Mouse (Mus musculus): ENCODE results near the gene Dhdh.
"Not testable (repeated sequence)": the region's sequence is repeated elsewhere in the genome, so short reads cannot be mapped to it uniquely, and the experiment has no call there.

The Dhdh gene

GRCm38 (mm10) chr7:45488293-45489204 is at the start of gene Dhdh:
Dhdh (minus strand) TSS chr7:45488805.
- no peak for DNase-seq (ENCODE audit: low read depth)

GRCm38 (mm10) chr7:45537602-45538001 is 49.0 kb upstream of the Dhdh start:
- no peak for DNase-seq (ENCODE audit: low read depth)

DNA sequence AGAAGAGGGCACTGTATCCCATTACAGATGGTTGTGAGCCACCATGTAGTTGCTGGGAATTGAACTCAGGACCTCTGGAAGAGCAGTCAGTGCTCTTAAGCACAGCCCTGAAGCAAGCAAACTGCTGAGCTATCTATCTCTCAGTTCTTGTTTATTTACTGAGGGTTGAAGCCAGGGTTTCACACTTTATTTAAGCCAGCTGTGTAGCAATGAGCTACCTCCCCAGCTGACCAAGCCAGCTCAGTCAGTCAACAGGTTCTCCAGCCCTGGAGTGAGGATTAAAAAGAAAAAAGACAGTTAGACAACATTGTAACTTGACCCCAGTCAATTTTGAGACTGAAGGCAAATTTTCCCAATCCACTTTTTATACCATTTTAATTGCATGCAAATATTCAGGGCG is 47.1 kb upstream of the Dhdh start:
- DNase-seq (ENCODE audit: low read depth), result no peak

DNA sequence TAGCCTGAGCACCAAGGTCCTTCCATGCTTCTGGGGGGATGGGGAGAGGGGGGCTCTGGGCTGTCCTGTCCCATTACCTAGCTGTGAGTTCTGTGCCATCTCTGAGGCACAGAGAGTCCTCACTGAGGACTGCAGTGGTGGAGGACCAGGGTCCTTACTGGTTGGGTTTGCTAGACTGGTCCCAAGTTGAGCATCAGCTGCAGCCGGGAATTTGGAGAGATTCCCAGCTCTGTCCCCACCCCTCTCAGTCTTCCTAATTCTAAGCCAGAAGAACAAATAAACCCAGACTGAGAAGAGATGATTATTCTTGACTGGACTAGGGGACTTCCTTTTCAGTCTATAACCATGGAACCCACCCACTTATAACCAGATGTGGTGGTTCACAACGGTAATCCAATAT is 42.0 kb upstream of the Dhdh start:
- DNase-seq (ENCODE audit: low read depth), result no peak

DNA sequence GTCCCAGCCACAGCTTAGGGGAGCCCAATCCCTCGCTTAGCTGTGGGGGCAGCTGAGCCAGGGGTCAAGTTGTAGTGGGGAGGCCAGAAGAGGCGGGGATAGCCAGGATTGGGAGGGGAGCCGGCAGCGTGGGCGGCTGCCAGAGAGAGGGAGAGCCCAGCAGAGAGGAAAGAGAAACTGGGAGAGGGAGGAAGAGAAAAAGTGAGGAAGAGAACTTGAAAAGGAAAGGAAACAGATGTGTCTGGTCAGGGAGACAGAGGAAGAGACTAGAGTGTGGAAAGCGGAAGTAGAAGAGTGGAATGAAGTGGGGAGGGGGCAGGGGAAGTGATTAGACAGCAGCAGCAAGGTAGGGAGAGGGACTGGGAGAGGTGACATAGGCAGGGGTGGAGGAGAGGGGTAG is 40.9 kb upstream of the Dhdh start:
- peak; percentile 60 for DNase-seq (ENCODE audit: low read depth)

DNA sequence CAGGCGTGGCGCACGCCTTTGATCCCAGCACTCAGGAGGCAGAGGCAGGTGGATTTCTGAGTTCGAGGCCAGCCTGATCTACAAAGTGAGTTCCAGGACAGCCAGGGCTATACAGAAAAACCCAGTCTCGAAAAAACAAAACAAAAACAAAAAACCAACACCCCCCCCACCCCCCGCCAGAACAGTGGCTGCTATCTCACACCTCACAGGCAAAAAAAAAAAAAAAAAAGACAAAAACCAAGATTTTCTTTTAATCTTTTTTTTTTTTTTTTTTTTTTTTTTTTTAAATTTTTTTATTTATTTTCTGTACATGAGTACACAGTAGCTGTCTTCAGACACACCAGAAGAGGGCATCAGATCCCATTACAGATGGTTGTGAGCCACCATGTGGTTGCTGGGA is 38.6 kb upstream of the Dhdh start:
- DNase-seq (ENCODE audit: low read depth), result not testable (repeated sequence)

DNA sequence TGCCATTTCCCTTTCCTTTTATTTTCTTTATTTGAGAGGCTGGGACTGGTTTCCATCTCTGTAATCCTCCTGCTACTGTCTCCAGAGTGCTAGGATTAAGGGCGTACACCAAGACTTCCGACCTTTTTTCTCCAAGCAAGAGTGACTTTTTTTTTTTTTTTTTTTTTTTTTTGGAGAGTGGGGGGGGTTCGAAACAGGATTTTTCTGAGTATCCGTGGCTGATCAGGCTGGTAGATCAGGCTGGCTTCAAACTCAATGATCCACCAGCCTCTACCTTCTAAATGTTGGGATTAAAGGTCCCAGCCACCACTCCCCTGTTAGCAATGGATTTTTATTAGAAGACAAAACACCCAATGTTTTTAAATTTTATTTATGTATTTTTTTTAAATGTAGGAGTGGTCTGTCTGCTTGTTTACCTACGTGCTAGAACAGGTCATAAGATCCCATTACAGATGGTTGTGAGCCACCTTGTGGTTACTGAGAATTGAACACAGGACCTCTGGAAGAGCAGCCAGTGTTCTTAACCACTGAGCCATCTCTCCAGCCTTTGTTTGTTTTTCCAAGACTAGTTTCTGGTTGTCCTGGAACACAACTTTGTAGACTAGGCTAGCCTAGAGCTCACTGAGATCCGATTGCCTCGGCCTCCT is 38.0 kb upstream of the Dhdh start:
- peak; percentile 77 for DNase-seq (ENCODE audit: low read depth)

GRCm38 (mm10) chr7:45525809-45526473 is 37.3 kb upstream of the Dhdh start, which contains the start of the genes Ppp1r15a and Plekha4:
Ppp1r15a (minus strand) TSS chr7:45526268.
Plekha4 (plus strand) TSS chr7:45526330.
- peak; percentile 99 for DNase-seq (ENCODE audit: low read depth)

DNA sequence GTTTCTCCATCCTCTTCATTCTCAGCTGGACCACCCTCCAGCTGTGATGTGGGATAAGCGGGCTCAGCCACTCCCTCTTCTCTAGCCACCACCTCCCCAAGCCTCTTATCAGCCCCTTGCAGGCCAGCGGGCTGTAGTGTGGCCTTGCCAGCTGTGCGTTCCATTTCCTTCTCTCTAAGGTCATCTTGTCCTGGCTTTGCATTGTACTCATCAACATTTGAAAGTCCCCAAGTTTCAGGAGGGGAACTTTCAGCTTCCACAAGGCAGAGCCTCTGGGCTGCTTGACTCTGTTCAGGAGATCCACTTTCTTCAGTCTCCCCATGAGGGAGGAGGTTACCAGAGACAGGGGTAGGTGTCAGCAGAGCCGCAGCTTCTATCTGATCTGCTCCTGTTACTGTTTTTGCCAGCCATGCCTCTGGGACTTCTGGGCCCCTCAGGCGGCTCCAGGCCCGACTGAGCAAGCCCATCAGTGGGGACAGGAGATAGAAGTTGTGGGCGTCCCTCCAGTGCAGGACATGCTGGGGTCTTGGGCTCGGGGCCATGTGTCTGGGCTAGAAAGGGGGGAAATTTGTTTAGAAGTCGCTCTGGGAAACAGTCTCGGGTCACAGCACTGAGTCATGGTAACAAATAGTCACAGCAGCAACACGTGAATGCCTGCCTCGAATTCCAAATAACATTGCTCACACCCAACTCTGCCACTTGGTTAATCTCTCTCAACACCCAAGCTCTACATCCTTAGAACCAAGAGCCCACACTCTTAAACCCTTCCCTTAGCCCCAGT is 36.4 kb upstream of the Dhdh start:
- peak; percentile 97 for DNase-seq (ENCODE audit: low read depth)

GRCm38 (mm10) chr7:45523678-45524170 is 35.1 kb upstream of the Dhdh start:
- DNase-seq (ENCODE audit: low read depth), result no peak

GRCm38 (mm10) chr7:45522957-45523676 is 34.5 kb upstream of the Dhdh start:
- DNase-seq (ENCODE audit: low read depth), result no peak

GRCm38 (mm10) chr7:45522194-45522752 is 33.7 kb upstream of the Dhdh start:
- no peak for DNase-seq (ENCODE audit: low read depth)

DNA sequence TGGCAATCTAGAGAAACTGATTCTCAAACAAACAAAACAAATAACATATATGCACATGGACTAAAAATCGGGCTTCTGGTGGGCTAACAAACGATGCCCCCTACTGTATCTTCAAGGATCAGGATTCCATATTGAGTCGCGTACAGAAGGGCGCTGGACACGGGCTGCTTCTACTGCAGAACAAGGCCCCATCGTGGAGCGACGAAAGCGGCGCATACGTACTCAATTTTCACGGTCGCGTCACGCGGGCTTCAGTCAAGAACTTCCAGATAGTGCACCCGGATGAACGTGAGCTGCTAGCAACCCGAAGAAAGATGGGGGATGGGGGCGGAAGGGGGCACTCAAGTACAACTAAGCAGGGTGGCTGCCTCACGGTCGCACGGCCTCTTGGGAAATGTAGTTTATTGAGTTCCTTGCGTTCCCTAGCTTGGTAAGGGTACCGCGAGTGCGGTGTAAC is 33.2 kb upstream of the Dhdh start:
- peak; percentile 92 for DNase-seq (ENCODE audit: low read depth)

- DNase-seq (ENCODE audit: low read depth), result no peak
Observed at GRCm38 (mm10) chr7:45520605-45521004, 32.0 kb upstream of the Dhdh start.

GRCm38 (mm10) chr7:45519345-45520120 is 30.9 kb upstream of the Dhdh start:
- no peak for DNase-seq (ENCODE audit: low read depth)

GRCm38 (mm10) chr7:45518618-45519017 is 30.0 kb upstream of the Dhdh start:
- no peak for DNase-seq (ENCODE audit: low read depth)

DNA sequence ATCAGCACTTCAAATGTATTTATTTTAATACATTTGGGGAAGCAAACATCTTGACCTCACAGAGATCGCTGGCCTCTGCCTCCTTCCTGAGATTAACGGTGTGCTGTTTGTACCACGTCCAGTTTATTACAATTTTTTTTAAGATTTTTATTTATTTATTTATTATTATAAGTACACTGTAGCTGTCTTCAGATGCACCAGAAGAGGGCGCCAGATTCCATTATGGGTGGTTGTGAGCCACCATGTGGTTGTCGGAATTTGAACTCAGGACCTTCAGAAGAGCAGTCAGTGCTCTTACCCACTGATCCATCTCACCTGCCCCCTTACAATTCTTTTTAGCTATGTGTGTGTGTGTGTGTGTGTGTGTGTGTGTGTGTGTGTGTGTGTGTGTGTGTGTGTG is 28.2 kb upstream of the Dhdh start:
- not testable (repeated sequence) for DNase-seq (ENCODE audit: low read depth)

GRCm38 (mm10) chr7:45515436-45515835 is 26.8 kb upstream of the Dhdh start:
- no peak for DNase-seq (ENCODE audit: low read depth)

DNA sequence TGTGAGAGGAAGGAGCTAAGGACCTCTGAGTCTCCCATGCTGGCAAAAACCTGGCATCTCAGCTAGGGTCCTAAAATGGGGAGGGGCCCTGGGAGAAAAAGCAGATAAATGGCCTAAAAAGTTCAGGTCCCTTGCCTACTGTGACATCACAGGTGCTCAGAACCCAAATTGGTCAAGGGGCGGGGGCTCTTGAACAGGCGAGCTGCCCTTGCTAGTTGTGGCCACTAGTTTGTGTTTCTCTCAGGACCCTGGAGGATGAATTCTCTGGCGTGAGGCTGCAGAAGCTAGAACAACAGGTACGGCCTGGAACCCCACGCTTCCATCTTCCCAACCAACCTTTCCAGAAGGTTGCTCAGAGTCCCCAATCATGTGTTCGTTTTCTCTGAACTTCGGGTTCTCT is 25.8 kb upstream of the Dhdh start:
- no peak for DNase-seq (ENCODE audit: low read depth)
